Comparison of ENCODE assay signal across 30 mouse cellular contexts in the genomic region with DNA sequence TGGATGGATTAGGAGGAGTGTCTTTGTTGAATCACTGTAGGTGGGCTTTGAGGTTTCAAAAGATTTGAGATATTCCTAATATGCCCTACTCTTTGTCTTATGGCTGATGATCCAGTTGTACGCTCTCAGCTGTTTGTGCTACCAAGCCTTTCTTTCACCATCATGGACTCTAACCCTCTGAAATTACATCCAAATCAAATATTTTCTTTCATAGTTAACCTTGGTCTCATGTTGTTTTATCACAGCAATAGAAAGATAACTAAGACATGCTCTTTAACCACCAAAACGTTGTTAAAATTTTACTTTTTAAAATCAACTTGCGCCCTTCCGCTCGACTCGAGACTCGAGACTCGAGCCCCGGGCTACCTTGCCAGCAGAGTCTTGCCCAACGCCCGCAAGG.
"Had no signal": no experiment of that assay in that cellular context is flagged by ENCODE, and none has a peak within 500 bp of the region (broad histone marks: within the 10 kb centered on the region; RNA-seq: fewer than 3 reads in every experiment).

No protein-coding gene starts in this region.

- H3K27me3 ChIP-seq: heart, embryonic 12.5 days; heart, embryonic 13.5 days; heart, embryonic 15.5 days; hindbrain, embryonic 12.5 days; hindbrain, embryonic 13.5 days; hindbrain, embryonic 15.5 days; intestine, embryonic 15.5 days; kidney, embryonic 15.5 days had no signal

- H3K27ac ChIP-seq: heart, embryonic 10.5 days; heart, embryonic 13.5 days; heart, embryonic 15.5 days; hindbrain, embryonic 10.5 days; hindbrain, embryonic 12.5 days; hindbrain, embryonic 13.5 days; hindbrain, embryonic 14.5 days; hindbrain, embryonic 15.5 days; hindbrain, postnatal 0 days; intestine, embryonic 15.5 days; kidney, embryonic 15.5 days; kidney, postnatal 0 days; layer of hippocampus, adult 2 months had no signal

- H3K4me1 ChIP-seq: heart, embryonic 10.5 days; heart, embryonic 12.5 days; heart, embryonic 13.5 days; heart, embryonic 15.5 days; hindbrain, embryonic 10.5 days; hindbrain, embryonic 12.5 days; hindbrain, embryonic 15.5 days; intestine, embryonic 15.5 days; kidney, embryonic 15.5 days had no signal

- H3K9me3 ChIP-seq: heart, embryonic 10.5 days; heart, embryonic 12.5 days; heart, embryonic 13.5 days; heart, embryonic 15.5 days; hindbrain, embryonic 10.5 days; hindbrain, embryonic 12.5 days; hindbrain, embryonic 13.5 days; hindbrain, embryonic 15.5 days; intestine, embryonic 15.5 days; kidney, embryonic 15.5 days had no signal

- H3K4me3 ChIP-seq: heart, embryonic 10.5 days; heart, embryonic 12.5 days; heart, embryonic 13.5 days; heart, embryonic 15.5 days; hindbrain, embryonic 10.5 days; hindbrain, embryonic 12.5 days; hindbrain, embryonic 13.5 days; hindbrain, embryonic 15.5 days; intestine, embryonic 15.5 days; kidney, embryonic 15.5 days; layer of hippocampus, adult 2 months had no signal

- H3K36me3 ChIP-seq: heart, embryonic 10.5 days; heart, embryonic 12.5 days; heart, embryonic 13.5 days; heart, embryonic 15.5 days; hindbrain, embryonic 10.5 days; hindbrain, embryonic 12.5 days; hindbrain, embryonic 13.5 days; hindbrain, embryonic 15.5 days; intestine, embryonic 15.5 days; kidney, embryonic 15.5 days had no signal

- H3K9ac ChIP-seq: heart, embryonic 12.5 days; heart, embryonic 13.5 days; heart, embryonic 15.5 days; hindbrain, embryonic 12.5 days; hindbrain, embryonic 13.5 days; hindbrain, embryonic 14.5 days; hindbrain, embryonic 15.5 days; intestine, embryonic 15.5 days; kidney, embryonic 15.5 days had no signal

- DNase-seq: heart, postnatal 10 days; heart, postnatal 14 days; heart, postnatal 36 days; heart, postnatal 4 days; kidney, adult 11 months; kidney, adult 18-20 months; kidney, adult 2 months; kidney, adult 8-10 months; kidney, adult 9 months; kidney, postnatal 10 days; kidney, postnatal 14 days; kidney, postnatal 25 days; kidney, postnatal 36 days; kidney, postnatal 4 days; layer of hippocampus, adult 9-11 months; layer of hippocampus, postnatal 36 days had no signal
